Mouse (Mus musculus): ENCODE data around the gene Nr1h5. TPM values are rescaled to one million over a fixed set of nuclear protein-coding genes. Genes with fewer than 3 reads are reported as not detected.

Nr1h5 gene
- polyA plus RNA-seq (2012; ENCODE audit: insufficient read depth, insufficient read length, missing spikeins): not detected in 2 replicates

DNA sequence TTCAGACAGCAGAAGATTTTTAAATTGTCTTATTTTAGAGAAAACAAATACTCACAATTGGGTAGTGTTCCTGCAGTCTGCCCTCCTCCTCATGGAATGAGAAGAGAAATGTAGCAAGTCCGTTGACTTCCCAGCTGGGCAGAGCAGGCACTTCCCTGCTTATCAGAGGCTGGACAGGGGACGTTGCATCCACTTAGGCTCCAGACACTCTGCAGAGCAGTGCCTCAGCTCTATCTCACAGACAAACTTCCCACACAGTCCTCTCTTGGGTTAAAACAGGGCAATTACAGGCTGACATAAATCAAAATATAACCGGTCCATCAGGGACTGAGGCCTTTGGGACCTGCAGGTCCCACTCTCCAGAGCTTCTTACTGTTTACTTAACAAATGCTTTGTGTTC is at the start of gene Nr1h5:
Gene Nr1h5 (minus strand): TSS at position 101 of the 400 bp plus-strand sequence.
- Histone ChIP-seq H3K4me1 (ENCODE audit: control insufficient read depth, insufficient read depth, insufficient read length, low read length) (no peaks in the 10 kb centered on the region), H3K27ac (replicated peaks; ENCODE audit: low read depth, low read length) (no peak within 1 kb of the TSS), H3K4me3 (ENCODE audit: insufficient read depth, low read depth, low read length) (no peak within 1 kb of the TSS)

DNA sequence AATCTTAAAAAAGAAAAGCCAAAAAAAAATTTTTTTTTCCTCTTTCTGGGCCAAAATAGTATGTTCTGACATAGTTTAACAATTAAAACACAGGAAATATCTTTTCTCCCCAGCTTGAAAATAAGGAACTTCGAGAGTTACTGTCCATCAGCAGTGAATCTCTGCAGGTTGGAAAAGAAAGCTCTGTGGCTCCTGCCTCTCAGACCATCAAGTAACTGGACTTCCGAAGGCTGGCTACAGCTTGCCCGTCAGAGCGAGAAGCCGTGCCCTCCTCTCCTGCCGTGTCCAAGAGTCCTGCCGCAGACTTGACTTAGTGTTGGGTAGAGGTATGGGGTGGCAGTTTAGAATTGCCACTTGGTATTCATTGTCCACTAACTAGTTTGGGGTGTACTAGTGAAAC is 37.7 kb upstream of the Nr1h5 start:
- Histone ChIP-seq H3K4me1 (ENCODE audit: control insufficient read depth, insufficient read depth, insufficient read length, low read length) (peaks cover 4% of the 10 kb centered on the region), H3K4me3 (ENCODE audit: insufficient read depth, low read depth, low read length) (no peak overlapping the region), H3K27ac (replicated peaks; ENCODE audit: low read depth, low read length) (no peak overlapping the region)

DNA sequence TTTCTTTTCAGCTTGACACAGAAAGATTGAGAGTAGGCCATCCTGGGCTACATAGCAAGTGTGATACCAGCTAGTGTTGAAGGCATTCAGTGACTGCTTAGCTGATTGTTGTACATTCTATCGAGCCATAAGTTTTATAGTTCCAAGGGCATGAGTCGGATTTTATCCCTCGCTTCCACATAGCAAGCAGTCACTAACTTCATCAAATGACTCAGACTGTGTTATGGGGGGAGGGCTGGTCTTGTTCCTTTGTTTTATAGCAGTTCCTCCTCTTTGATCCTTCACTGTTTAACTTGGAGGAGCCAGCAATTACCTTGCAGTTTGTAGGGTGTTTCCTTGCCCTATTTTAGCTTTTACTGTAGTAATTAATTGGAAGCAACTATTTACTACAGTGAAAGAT is 33.7 kb upstream of the Nr1h5 start:
- Histone ChIP-seq H3K27ac (replicated peaks; ENCODE audit: low read depth, low read length) (0 out of 2 replicates have a peak overlapping the region, but pooled peaks have one; percentile 8), H3K4me3 (ENCODE audit: insufficient read depth, low read depth, low read length) (no peak overlapping the region), H3K4me1 (ENCODE audit: control insufficient read depth, insufficient read depth, insufficient read length, low read length) (peaks cover 6% of the 10 kb centered on the region)

DNA sequence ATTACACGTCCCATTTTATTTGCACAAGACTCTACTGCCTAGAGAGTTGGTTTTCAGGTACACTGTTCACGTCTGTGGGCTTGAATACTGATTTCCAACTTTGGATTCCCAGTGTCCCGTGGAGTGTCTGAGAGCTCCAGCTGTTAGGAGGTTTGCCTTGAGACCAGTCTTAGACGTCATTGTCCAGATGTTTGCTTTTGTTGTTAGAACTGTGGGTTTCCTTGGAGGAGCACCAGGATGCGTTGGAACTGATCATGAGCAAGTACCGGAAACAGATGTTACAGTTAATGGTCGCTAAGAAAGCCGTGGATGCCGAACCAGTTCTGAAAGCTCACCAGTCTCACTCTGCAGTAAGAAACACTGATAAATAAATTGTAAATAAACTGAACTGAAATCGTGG is 33.1 kb upstream of the Nr1h5 start:
- Histone ChIP-seq H3K4me1 (ENCODE audit: control insufficient read depth, insufficient read depth, insufficient read length, low read length) (peaks cover 6% of the 10 kb centered on the region), H3K4me3 (ENCODE audit: insufficient read depth, low read depth, low read length) (no peak overlapping the region), H3K27ac (replicated peaks; ENCODE audit: low read depth, low read length) (no peak overlapping the region)

DNA sequence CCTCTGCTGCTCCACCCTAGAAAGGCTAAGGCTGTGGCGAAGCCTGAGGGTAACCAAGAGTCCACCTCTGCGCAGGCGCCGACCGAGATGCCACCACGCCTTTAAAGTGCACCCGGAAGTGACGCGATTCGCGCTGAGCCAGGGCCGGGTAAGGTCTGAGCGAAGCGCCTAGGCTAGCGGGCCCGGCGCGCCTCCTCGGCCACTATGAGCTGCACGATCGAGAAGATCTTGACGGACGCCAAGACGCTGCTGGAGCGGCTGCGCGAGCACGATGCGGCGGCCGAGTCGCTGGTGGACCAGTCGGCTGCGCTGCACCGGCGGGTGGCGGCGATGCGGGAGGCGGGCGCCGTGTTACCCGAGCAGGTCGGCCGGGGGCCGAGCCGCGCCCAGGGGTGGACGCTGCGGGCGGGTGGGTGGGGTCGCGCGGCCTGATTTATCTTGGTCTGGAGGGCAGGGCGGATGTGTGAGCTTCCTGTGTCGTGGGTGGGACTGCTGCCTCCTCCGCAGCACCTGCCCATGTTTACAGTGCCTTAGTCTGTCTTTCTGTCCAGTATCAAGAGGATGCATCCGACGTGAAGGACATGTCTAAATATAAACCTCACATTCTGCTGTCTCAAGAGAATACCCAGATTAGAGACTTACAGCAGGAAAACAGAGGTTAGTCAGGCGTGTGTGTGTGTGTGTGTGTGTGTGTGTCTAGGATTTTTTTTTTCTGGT is 31.8 kb upstream of the Nr1h5 start, which contains the start of gene Sike1:
Gene Sike1 (plus strand): TSS at position 104 of the 717 bp plus-strand sequence.
- Histone ChIP-seq H3K4me3 (ENCODE audit: insufficient read depth, low read depth, low read length) (peak within 1 kb of the TSS; percentile 95), H3K27ac (replicated peaks; ENCODE audit: low read depth, low read length) (peak within 1 kb of the TSS; percentile 96), H3K4me1 (ENCODE audit: control insufficient read depth, insufficient read depth, insufficient read length, low read length) (peaks cover 6% of the 10 kb centered on the region)

DNA sequence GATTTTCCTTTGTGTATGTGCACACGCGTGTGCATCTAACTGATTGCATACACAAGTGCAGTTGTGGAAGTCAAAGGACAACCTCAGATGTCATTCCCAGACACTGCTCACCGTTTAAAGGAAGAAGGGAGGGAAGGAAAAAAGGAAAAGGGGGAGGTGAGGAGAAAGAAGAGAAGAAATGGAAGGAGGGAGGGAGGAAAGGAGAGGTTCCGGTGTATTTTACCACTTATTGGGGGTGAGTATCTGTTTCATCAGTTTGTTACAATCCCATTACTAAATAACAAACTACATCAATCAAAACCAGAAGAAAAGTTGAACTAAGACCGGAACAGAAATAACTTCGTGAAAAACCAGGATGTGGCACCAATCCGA is 31.3 kb upstream of the Nr1h5 start:
- H3K4me3 ChIP-seq (ENCODE audit: insufficient read depth, low read depth, low read length): peak overlapping the region; percentile 95
- H3K27ac ChIP-seq (replicated peaks; ENCODE audit: low read depth, low read length): peak overlapping the region; percentile 64
- H3K4me1 ChIP-seq (ENCODE audit: control insufficient read depth, insufficient read depth, insufficient read length, low read length): peaks cover 6% of the 10 kb centered on the region

DNA sequence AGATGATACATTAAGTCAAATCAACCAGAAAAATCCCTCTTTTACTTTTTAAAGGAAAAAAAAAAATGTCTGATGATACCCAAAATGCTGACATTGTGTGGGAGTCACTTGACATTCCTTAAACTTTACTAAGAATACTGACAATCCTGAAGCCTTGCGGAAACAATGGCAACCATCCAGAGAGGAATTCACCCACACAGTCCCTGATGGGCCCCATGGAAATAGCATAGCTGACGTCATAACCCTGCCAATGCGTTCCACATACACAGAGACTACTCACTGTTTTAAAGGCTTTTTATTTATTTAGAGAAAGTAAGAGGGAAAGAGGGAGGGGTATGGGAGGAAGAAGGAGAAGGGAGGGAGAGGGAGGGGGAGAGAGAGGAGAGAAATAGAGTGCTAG is 29.0 kb upstream of the Nr1h5 start:
- Histone ChIP-seq H3K4me3 (ENCODE audit: insufficient read depth, low read depth, low read length) (no peak overlapping the region), H3K27ac (replicated peaks; ENCODE audit: low read depth, low read length) (no peak overlapping the region), H3K4me1 (ENCODE audit: control insufficient read depth, insufficient read depth, insufficient read length, low read length) (peaks cover 6% of the 10 kb centered on the region)

DNA sequence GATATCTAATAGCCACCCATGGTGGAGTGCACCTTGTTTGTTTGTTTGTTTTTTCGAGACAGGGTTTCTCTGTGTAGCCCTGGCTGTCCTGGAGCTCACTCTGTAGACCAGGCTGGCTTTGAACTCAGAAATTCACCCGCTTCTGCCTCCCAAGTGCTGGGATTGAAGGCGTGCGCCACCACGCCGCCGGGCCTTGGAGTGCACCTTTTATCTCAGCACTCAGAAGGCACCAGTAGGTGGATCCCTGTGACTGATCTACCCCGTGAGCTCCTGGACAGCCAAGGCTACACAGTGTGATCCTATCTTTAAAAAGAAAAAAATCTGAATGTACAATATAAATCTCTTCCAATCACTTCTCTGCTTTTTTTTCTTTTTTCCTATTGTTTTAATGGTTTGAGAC is 27.1 kb upstream of the Nr1h5 start:
- no peak overlapping the region for H3K27ac ChIP-seq (replicated peaks; ENCODE audit: low read depth, low read length)
- H3K4me1 ChIP-seq (ENCODE audit: control insufficient read depth, insufficient read depth, insufficient read length, low read length): no peaks in the 10 kb centered on the region; the same call in 1 of the 2 replicates
- H3K4me3 ChIP-seq (ENCODE audit: insufficient read depth, low read depth, low read length): no peak overlapping the region

DNA sequence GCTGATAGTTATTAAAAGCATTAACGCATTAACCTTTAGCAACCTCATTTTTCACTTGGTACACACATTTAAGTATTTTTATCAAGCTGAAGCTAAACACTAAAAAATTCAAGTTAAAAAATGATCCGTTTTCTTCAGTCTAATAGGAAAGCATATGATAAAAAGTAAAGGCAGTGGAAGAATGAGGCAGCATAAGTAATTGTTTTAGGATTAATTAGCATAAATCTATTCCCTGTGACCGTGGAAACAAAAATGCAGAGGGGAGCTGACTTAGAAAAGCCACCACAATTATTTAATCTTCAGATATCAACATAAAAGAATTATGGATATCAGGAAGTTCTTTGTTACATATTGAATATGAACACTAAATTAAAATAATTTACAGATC is 16.4 kb upstream of the Nr1h5 start:
- no peak overlapping the region for H3K4me3 ChIP-seq (ENCODE audit: insufficient read depth, low read depth, low read length)
- no peak overlapping the region for H3K27ac ChIP-seq (replicated peaks; ENCODE audit: low read depth, low read length)
- no peaks in the 10 kb centered on the region for H3K4me1 ChIP-seq (ENCODE audit: control insufficient read depth, insufficient read depth, insufficient read length, low read length)

DNA sequence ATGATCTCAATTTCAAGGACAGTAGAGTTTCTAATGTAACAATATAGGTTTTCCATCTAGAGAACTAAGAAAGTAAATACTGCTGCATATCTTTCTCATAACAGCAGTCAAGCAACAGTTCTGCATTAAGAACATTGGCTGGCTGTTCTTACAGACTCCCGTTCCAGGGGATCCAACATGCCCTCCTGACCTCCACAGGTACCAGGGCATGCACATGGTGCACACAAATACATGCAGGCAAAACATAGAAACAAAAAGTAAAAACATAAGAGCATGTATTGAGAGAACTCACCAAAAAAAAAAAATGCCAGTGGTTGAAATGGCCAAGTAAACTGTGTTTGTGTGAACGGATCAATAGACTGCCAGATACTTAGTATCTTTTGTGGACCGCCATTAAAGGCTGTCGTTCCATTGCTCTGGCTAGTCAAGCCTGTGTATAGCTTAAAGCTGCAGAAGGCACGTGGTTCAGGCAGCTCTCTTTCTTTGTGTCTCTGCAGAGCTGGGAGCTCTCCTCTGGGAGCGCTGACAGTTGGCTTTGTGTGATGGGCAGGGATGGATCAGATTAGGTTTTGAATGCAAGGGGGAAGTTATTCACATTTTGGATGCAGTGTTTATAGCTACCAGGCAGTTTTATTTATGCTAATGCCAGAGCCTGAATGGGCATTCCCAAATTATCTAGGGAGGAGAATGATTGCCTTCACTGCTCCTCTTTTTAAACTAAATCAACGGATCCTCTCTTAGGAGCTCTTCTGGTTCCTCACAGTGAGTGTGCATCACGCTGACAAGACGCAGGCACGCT is 15.8 kb upstream of the Nr1h5 start:
- Histone ChIP-seq H3K27ac (replicated peaks; ENCODE audit: low read depth, low read length) (no peak overlapping the region), H3K4me3 (ENCODE audit: insufficient read depth, low read depth, low read length) (no peak overlapping the region), H3K4me1 (ENCODE audit: control insufficient read depth, insufficient read depth, insufficient read length, low read length) (no peaks in the 10 kb centered on the region)

DNA sequence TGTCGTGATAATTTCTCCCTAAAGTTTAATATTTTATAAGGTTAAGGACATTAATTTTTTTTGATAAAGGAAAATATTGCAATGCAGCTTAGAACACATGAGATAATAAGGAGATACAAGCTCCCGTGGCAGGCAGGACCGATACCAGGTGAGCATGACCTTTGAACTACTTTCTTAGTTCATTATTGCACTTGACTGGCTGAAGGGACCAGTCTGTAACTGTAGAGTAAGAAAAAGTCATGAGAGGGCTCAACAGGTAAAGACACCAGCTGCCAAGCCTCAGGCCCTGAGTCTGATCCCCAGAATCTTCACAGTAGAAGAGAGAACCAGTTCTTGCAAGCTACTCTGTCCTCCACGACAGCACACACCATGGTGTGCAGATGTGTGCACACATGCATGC is 13.0 kb upstream of the Nr1h5 start:
- Histone ChIP-seq H3K27ac (replicated peaks; ENCODE audit: low read depth, low read length) (no peak overlapping the region), H3K4me1 (ENCODE audit: control insufficient read depth, insufficient read depth, insufficient read length, low read length) (no peaks in the 10 kb centered on the region), H3K4me3 (ENCODE audit: insufficient read depth, low read depth, low read length) (no peak overlapping the region)

DNA sequence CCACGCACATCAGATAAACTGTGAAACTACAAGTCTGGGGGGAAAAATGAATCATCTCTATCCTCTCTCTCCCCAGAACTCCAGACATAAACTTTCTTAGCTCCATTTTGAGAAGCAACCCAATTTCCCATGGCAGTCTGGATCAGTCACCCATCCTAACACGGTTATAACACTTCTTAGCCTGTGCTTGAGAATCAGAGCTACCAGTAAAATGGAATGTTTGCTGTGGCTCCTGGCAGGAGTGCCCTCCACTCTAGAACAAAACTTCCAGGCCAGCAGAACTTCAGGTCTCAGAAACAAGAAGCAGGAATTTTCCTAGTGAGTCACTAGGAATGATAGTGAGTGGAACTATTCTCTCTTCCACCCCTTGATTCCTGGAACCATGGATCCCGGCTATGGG is 6.6 kb upstream of the Nr1h5 start:
- H3K4me3 ChIP-seq (ENCODE audit: insufficient read depth, low read depth, low read length): no peak overlapping the region
- no peaks in the 10 kb centered on the region for H3K4me1 ChIP-seq (ENCODE audit: control insufficient read depth, insufficient read depth, insufficient read length, low read length)
- no peak overlapping the region for H3K27ac ChIP-seq (replicated peaks; ENCODE audit: low read depth, low read length)

DNA sequence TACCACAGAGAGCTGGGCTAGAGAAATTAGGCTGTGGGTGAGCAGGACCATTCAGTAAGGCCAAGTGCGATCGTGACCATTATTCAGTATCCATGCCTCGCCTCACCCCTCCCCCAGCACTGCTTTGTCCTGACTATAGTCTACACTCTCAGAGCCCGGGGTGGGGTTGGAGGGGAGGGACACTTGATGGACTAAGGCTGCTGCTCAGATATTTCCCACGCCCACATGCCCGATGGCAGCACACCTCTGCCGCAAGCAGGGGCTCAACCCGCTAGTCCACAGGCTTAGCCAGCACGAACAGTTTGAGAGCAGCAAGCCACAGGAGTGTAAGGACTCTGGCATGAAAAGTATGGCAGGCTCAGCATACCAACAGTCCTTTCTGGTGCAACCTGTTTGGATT is 6.1 kb upstream of the Nr1h5 start:
- Histone ChIP-seq H3K4me1 (ENCODE audit: control insufficient read depth, insufficient read depth, insufficient read length, low read length) (no peaks in the 10 kb centered on the region), H3K27ac (replicated peaks; ENCODE audit: low read depth, low read length) (no peak overlapping the region), H3K4me3 (ENCODE audit: insufficient read depth, low read depth, low read length) (no peak overlapping the region)

DNA sequence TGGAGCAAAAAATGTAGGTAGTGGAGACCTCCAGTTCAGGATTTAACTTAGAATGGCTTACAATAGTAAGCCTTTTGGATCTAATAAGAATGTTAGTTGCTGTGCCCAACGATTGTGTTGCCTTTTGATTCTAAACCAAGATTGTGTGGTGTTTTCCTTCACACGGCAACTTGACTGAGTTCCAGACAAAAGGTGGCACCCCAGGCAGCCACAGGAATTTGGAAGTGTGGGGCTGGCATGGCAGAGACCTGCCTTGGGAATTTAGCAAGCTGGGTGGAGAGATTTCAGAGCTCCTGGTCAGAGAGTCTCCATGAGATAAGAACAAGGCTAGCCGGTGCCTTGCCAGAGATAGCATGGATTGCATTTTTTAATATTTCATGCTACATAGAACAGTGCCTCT is 8.3 kb downstream of the Nr1h5 start:
- no peak overlapping the region for H3K4me3 ChIP-seq (ENCODE audit: insufficient read depth, low read depth, low read length)
- no peaks in the 10 kb centered on the region for H3K4me1 ChIP-seq (ENCODE audit: control insufficient read depth, insufficient read depth, insufficient read length, low read length)
- H3K27ac ChIP-seq (replicated peaks; ENCODE audit: low read depth, low read length): no peak overlapping the region

DNA sequence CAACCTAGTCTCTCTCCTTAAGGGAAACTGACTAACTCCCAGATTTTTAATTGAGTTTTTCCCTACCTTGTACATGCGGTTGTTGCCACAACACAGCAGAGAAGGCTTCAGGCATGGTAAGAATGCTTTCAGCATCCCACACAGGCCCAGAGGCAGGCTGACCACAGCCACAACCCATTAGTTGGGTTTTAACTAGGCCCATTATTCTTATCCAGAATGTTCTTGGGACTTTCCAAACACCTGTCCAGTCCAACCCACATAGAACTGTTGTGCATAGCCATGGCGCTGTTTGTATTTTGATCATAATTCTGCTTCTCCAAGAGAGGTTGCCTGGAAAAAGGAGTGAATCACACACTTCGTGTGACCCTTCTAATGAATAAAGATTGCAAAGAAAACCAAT is 8.8 kb downstream of the Nr1h5 start:
- Histone ChIP-seq H3K4me1 (ENCODE audit: control insufficient read depth, insufficient read depth, insufficient read length, low read length) (no peaks in the 10 kb centered on the region), H3K27ac (replicated peaks; ENCODE audit: low read depth, low read length) (no peak overlapping the region), H3K4me3 (ENCODE audit: insufficient read depth, low read depth, low read length) (no peak overlapping the region)

DNA sequence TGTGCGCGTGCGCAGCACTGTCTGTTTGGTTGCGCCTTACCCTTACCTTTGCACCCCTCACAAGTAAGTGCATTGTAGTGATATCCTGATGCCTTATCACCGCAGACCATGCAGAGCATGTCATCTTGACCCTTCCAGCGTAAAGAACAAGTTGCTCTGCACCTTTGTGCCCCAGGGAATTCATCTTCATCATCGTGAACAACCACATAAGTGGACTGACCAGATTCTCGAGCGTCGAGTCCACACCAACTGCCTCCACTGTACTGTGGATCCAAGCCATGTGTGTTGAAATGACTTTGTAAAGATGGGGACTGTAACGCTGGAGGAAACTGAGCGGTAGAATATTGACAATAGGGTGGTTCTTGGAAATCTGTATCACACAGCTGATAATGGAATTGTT is 9.5 kb downstream of the Nr1h5 start:
- H3K4me3 ChIP-seq (ENCODE audit: insufficient read depth, low read depth, low read length): no peak overlapping the region
- no peaks in the 10 kb centered on the region for H3K4me1 ChIP-seq (ENCODE audit: control insufficient read depth, insufficient read depth, insufficient read length, low read length)
- no peak overlapping the region for H3K27ac ChIP-seq (replicated peaks; ENCODE audit: low read depth, low read length)
